Comparison of ENCODE assay signal across 8 mouse cellular contexts in the genomic region with DNA sequence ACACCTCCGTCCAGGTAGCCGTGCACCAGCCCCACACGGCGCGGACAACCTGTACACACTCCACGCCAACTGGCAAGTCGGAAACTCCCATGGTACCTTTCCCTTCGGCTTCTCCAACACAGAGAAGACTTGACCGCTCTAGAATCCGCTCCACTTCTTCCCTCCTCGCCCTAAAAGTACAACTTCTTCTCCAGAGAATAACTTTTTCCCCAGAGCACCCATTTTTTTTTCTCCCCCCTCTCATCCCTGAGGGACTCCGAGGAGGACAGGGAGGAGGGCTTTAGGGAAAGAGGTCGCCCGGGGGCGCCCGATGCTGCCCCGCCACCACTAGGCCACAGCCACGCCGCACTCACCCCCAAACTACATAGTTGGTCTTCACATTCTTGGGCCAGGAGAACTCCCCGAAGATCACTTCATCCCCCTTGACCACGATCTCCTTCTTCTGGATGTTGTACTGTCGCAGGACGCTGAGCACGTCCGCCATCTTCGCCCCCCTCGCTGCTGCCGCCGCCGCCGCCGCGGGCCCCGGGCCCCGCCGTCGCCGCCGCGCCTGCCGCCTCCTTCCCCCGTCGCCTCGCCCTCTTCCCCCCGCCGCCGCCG. TPM values are rescaled to one million over a fixed set of nuclear protein-coding genes. Genes with fewer than 3 reads are reported as not detected.
DNase-seq lines count a peak whose midpoint lies in the region; ATAC-seq and TF ChIP-seq lines count a peak whose summit lies in the region.

No protein-coding gene starts in this region.

- WGBS in heart, embryonic 11.5 days (ENCODE audit: insufficient replicate concordance): under 1% methylated on average over 40 of the region's 48 CpGs
- WGBS in heart, embryonic 15.5 days: 1% methylated on average over 46 of the region's 48 CpGs
- under 1% methylated on average over 33 of the region's 48 CpGs for WGBS in limb, embryonic 11.5 days
- WGBS in midbrain, embryonic 15.5 days: under 1% methylated on average over 37 of the region's 48 CpGs

- H3K9ac ChIP-seq in heart, embryonic 11.5 days (ENCODE audit: low read depth, low read length): peak overlapping the region; percentile 95
- peak overlapping the region; percentile 93 for H3K9ac ChIP-seq in ES-E14 (ENCODE audit: insufficient read depth, low read depth, low read length, poor library complexity, severe bottlenecking)
- peak overlapping the region; percentile 84 for H3K9ac ChIP-seq in heart, embryonic 15.5 days
- peak overlapping the region; percentile 95 for H3K9ac ChIP-seq in limb, embryonic 11.5 days (ENCODE audit: low read length)
- peak overlapping the region; percentile 89 for H3K9ac ChIP-seq in midbrain, embryonic 15.5 days

- H3K4me1 ChIP-seq in heart, embryonic 11.5 days (ENCODE audit: control insufficient read depth, insufficient read depth, low read length): no peaks in the 10 kb centered on the region; the same call in 1 of the 2 replicates
- H3K4me1 ChIP-seq in ES-E14 (ENCODE audit: control insufficient read depth in 2 of 2, insufficient read depth in 2 of 2, low read length in 2 of 2, poor library complexity in 1 of 2): no peaks in the 10 kb centered on the region
- H3K4me1 ChIP-seq in heart, embryonic 15.5 days (replicated peaks): peaks cover 7% of the 10 kb centered on the region; the same call in 1 of the 2 replicates
- H3K4me1 ChIP-seq in limb, embryonic 11.5 days (ENCODE audit: control insufficient read depth, insufficient read depth, low read length): peaks cover 3% of the 10 kb centered on the region; the same call in 1 of the 2 replicates
- H3K4me1 ChIP-seq in midbrain, embryonic 15.5 days: peaks cover 21% of the 10 kb centered on the region

- peaks cover 6% of the 10 kb centered on the region; the same call in 1 of the 2 replicates for H3K36me3 ChIP-seq in heart, embryonic 11.5 days (ENCODE audit: control insufficient read depth, insufficient read depth, low read length)
- H3K36me3 ChIP-seq in ES-E14 (ENCODE audit: control insufficient read depth, insufficient read depth, low read length, poor library complexity, severe bottlenecking): peaks cover 2% of the 10 kb centered on the region
- H3K36me3 ChIP-seq in heart, embryonic 15.5 days: peaks cover 7% of the 10 kb centered on the region; the same call in 1 of the 2 replicates
- H3K36me3 ChIP-seq in limb, embryonic 11.5 days (ENCODE audit: control insufficient read depth, insufficient read depth, low read length): no peaks in the 10 kb centered on the region
- no peaks in the 10 kb centered on the region for H3K36me3 ChIP-seq in midbrain, embryonic 15.5 days (replicated peaks)

- ATAC-seq in heart, embryonic 11.5 days (replicated peaks; ENCODE audit: insufficient number of reproducible peaks, low FRiP score, low TSS enrichment): peak; percentile 75
- ATAC-seq in common myeloid progenitor, adult 5-6 weeks (replicated peaks; ENCODE audit: low read depth, poor library complexity, severe bottlenecking): peak; percentile 40
- ATAC-seq in heart, embryonic 15.5 days (replicated peaks; ENCODE audit: insufficient number of reproducible peaks, insufficient read depth, low FRiP score, low read depth): peak; percentile 56
- ATAC-seq in limb, embryonic 11.5 days (ENCODE audit: insufficient number of reproducible peaks, low FRiP score, low TSS enrichment, low read depth): peak; percentile 75
- peak; percentile 67 for ATAC-seq in midbrain, embryonic 15.5 days (replicated peaks)

- no peak for DNase-seq in heart, postnatal 4 days
- DNase-seq in ES-E14 (ENCODE audit: low read depth, low spot score): peak; percentile 24
- no peak for DNase-seq in limb, embryonic 11.5 days (ENCODE audit: low spot score)
- no peak for DNase-seq in natural killer cell, adult 2 months (ENCODE audit: low spot score in 2 of 2)

- peak overlapping the region; percentile 91 for H3K27ac ChIP-seq in heart, embryonic 11.5 days (ENCODE audit: low read depth, low read length)
- peak overlapping the region; percentile 75 for H3K27ac ChIP-seq in ES-E14 (ENCODE audit: insufficient read depth, low read depth, low read length, poor library complexity, severe bottlenecking)
- H3K27ac ChIP-seq in heart, embryonic 15.5 days: peak overlapping the region; percentile 91
- peak overlapping the region; percentile 88 for H3K27ac ChIP-seq in limb, embryonic 11.5 days (replicated peaks; ENCODE audit: low read depth, low read length)
- H3K27ac ChIP-seq in midbrain, embryonic 15.5 days: peak overlapping the region; percentile 96

- H3K4me3 ChIP-seq in heart, embryonic 11.5 days (ENCODE audit: low read depth, low read length): peak overlapping the region; percentile 83
- peak overlapping the region; percentile 91 to 100 for H3K4me3 ChIP-seq in ES-E14 (ENCODE audit: insufficient read depth in 1 of 2, low read depth in 1 of 2, low read length in 2 of 2, poor library complexity in 1 of 2, severe bottlenecking in 1 of 2)
- peak overlapping the region; percentile 76 for H3K4me3 ChIP-seq in heart, embryonic 15.5 days
- peak overlapping the region; percentile 57 for H3K4me3 ChIP-seq in limb, embryonic 11.5 days (ENCODE audit: low read depth, low read length)
- H3K4me3 ChIP-seq in midbrain, embryonic 15.5 days: peak overlapping the region; percentile 96

- no peaks in the 10 kb centered on the region for H3K27me3 ChIP-seq in heart, embryonic 11.5 days (ENCODE audit: control insufficient read depth, insufficient read depth, low read length)
- no peaks in the 10 kb centered on the region for H3K27me3 ChIP-seq in heart, embryonic 15.5 days
- H3K27me3 ChIP-seq in limb, embryonic 11.5 days (ENCODE audit: control insufficient read depth, insufficient read depth, low read length): no peaks in the 10 kb centered on the region
- no peaks in the 10 kb centered on the region for H3K27me3 ChIP-seq in midbrain, embryonic 15.5 days (replicated peaks)

- peak overlapping the region; percentile 74 for H3K4me2 ChIP-seq in heart, embryonic 11.5 days
- peak overlapping the region; percentile 73 for H3K4me2 ChIP-seq in heart, embryonic 15.5 days
- peak overlapping the region; percentile 68 for H3K4me2 ChIP-seq in limb, embryonic 11.5 days (ENCODE audit: low read depth, severe bottlenecking)
- H3K4me2 ChIP-seq in midbrain, embryonic 15.5 days: peak overlapping the region; percentile 85

- no peaks in the 10 kb centered on the region for H3K9me3 ChIP-seq in heart, embryonic 11.5 days (replicated peaks; ENCODE audit: control insufficient read depth, low read length)
- H3K9me3 ChIP-seq in ES-E14 (ENCODE audit: control insufficient read depth, insufficient read depth, low read depth, low read length): no peaks in the 10 kb centered on the region
- no peaks in the 10 kb centered on the region for H3K9me3 ChIP-seq in heart, embryonic 15.5 days (replicated peaks)
- no peaks in the 10 kb centered on the region for H3K9me3 ChIP-seq in limb, embryonic 11.5 days (ENCODE audit: control insufficient read depth, low read length)
- no peaks in the 10 kb centered on the region for H3K9me3 ChIP-seq in midbrain, embryonic 15.5 days

- in situ Hi-C loops in ES-E14 (cut with MboI; ENCODE audit: low sequenced_read_pairs in 2 of 2, unreplicated experiment in 2 of 2): no loop called here

TF ChIP-seq in ES-E14, 5 proteins besides CTCF, POLR2A, EP300 and RAD21:
- TF ChIP-seq CHD2 (IDR thresholded peaks at IDR 0.05; ENCODE audit: low read depth, low read length) (no peak), MAFK (IDR thresholded peaks at IDR 0.05; ENCODE audit: insufficient read depth, low read depth, low read length) (no peak), HCFC1 (IDR thresholded peaks at IDR 0.05; ENCODE audit: borderline replicate concordance, insufficient read depth, low read length) (no peak), ZC3H11A (IDR thresholded peaks at IDR 0.05; ENCODE audit: borderline replicate concordance, low read depth, low read length) (no peak), ZNF384 (IDR thresholded peaks at IDR 0.05; ENCODE audit: low read depth, low read length) (no peak)

RNA-seq across cellular contexts. Expression of a gene that starts 0.5 kb away (rescaled TPM):
- polyA plus RNA-seq in heart, embryonic 11.5 days (2014; fragmentation: Nextera tagmentation; extraction: Ambion mirVana): 17.8 and 19.4 TPM in 2 replicates
- total RNA-seq in heart, postnatal 4 days (2021): 10 to 100 TPM; 47.5 to 53.8 TPM
- 25.9 and 38.5 TPM in 2 replicates for total RNA-seq in ES-E14 (2012; rRNA removed)
- 13.2 and 24.6 TPM in 2 replicates for total RNA-seq in common myeloid progenitor, adult 5-6 weeks (2017)
- 17.6 and 19.8 TPM in 2 replicates for polyA plus RNA-seq in heart, embryonic 15.5 days (2015; fragmentation: Nextera tagmentation; extraction: Ambion mirVana)
- 22.0 and 22.3 TPM in 2 replicates for polyA plus RNA-seq in limb, embryonic 11.5 days (2014; fragmentation: Nextera tagmentation; extraction: Ambion mirVana)
- polyA plus RNA-seq in midbrain, embryonic 15.5 days (2015; fragmentation: Nextera tagmentation; extraction: Ambion mirVana): 18.0 and 18.2 TPM in 2 replicates

RNA-seq across cellular contexts. Expression of a gene that starts 13.9 kb away (rescaled TPM):
- 66.8 and 70.3 TPM in 2 replicates for polyA plus RNA-seq in heart, embryonic 11.5 days (2014; fragmentation: Nextera tagmentation; extraction: Ambion mirVana)
- 10 to 100 TPM; 70.0 to 70.7 TPM for total RNA-seq in heart, postnatal 4 days (2021)
- 35.6 and 36.7 TPM in 2 replicates for total RNA-seq in ES-E14 (2012; rRNA removed)
- 36.8 and 47.7 TPM in 2 replicates for total RNA-seq in common myeloid progenitor, adult 5-6 weeks (2017)
- polyA plus RNA-seq in heart, embryonic 15.5 days (2015; fragmentation: Nextera tagmentation; extraction: Ambion mirVana): 78.9 and 103 TPM in 2 replicates
- polyA plus RNA-seq in limb, embryonic 11.5 days (2014; fragmentation: Nextera tagmentation; extraction: Ambion mirVana): 71.1 and 79.4 TPM in 2 replicates
- polyA plus RNA-seq in midbrain, embryonic 15.5 days (2015; fragmentation: Nextera tagmentation; extraction: Ambion mirVana): 105 and 111 TPM in 2 replicates
